Mouse (Mus musculus) embryonic facial prominence, embryonic 12.5 days (tissue): ENCODE measurements around the gene 2210016F16Rik. TPM values are rescaled to one million over a fixed set of nuclear protein-coding genes. Genes with fewer than 3 reads are reported as not detected.
A peak's percentile ranks its signal among the peaks of the same experiment; 100 is the strongest.
"Not testable (repeated sequence)": the region's sequence is repeated elsewhere in the genome, so short reads cannot be mapped to it uniquely, and the experiment has no call there.

ENCODE experiments used
- ATAC-seq: fragments of 200-750 bp; cut with Nextera tagmentation; 2 replicates; pipeline ENCODE4 v1.8.0; 2017; ENCODE audit not compliant: insufficient number of reproducible peaks, insufficient read depth, low FRiP score, low TSS enrichment
- H3K27ac ChIP-seq: fragments of 300-500 bp; sonication (generic); 2 replicates; pipeline ENCODE4 v1.5.1; 2016; ENCODE audit warnings: mild to moderate bottlenecking
- H3K27me3 ChIP-seq: fragments of 300-500 bp; sonication (generic); 2 replicates; pipeline ENCODE4 v1.6.1; 2016; ENCODE audit warnings: mild to moderate bottlenecking, moderate library complexity
- H3K36me3 ChIP-seq: fragments of 300-500 bp; sonication (generic); 2 replicates; pipeline ENCODE4 v1.6.1; 2016; ENCODE audit warnings: mild to moderate bottlenecking
- H3K4me1 ChIP-seq: fragments of 300-500 bp; sonication (generic); 2 replicates; pipeline ENCODE4 v1.6.1; 2016
- H3K4me2 ChIP-seq: fragments of 300-500 bp; sonication (generic); replicated peaks from 2 replicates; pipeline ENCODE4 v1.6.1; 2016; ENCODE audit warnings: mild to moderate bottlenecking, moderate library complexity
- H3K4me3 ChIP-seq: fragments of 300-500 bp; sonication (generic); 2 replicates; pipeline ENCODE4 v1.5.1; 2016; ENCODE audit warnings: mild to moderate bottlenecking
- H3K9ac ChIP-seq: fragments of 300-500 bp; sonication (generic); 2 replicates; pipeline ENCODE4 v1.6.1; 2016; ENCODE audit warnings: mild to moderate bottlenecking, moderate library complexity
- H3K9me3 ChIP-seq: fragments of 300-500 bp; sonication (generic); 2 replicates; pipeline ENCODE4 v1.6.1; 2016; ENCODE audit warnings: mild to moderate bottlenecking, moderate library complexity
- WGBS: fragments of 180-500 bp; shearing (Covaris S2); methylation state at CpG from one replicate; pipeline ENCODE4 v1.1.7; 2016; 5-methylcytosine and 5-hydroxymethylcytosine counted together
- polyA plus RNA-seq: library from polyadenylated mRNA; unstranded; fragments of >200 nt; fragmentation: Nextera tagmentation; extraction: Ambion mirVana; gene quantifications from 2 replicates; pipeline ENCODE4 v1.2.1, GENCODE M21; 2016

The 2210016F16Rik gene
- polyA plus RNA-seq: 23.7 and 24.3 TPM in 2 replicates

DNA sequence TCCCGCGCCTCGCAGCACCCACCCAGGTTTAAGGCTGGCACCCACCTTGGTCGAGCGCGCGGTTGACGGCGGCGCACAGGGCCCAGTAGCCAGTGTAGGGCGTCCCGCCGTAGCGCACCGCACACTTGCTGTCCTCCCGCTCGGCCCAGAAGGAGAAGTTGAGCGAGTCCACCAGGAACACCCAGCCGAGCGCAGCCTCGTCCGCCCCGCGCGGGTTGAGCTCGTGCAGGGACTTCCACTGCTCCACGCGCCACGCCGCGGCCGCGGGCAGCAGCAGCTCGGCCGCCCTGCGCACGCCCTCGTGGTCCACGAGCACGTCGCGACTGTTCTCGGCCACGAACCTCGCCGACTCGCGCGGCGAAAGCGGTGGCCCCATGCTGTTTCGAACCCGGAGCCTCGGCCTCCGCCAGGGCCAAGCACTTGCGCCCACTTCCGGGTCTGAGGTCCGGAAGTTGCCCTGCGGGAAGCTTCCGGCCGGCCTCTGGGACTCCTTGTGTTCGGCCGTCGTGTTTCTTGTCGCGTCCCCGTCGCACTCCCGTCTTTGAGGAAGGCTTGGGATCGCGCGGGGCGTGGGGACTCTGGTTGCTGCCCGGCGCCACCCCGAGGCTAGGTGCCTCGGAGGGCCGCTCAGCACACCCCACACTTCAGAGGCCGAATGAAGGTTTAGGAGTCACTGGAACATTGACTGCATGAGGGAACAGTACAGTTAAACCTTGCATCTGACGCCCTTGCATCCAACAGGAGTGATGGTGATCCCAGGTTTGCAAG, at the start of gene 2210016F16Rik:
2210016F16Rik (minus strand) TSS at position 447 of the 768 bp plus-strand sequence.
- Histone ChIP-seq H3K27ac (peak within 1 kb of the TSS; percentile 24; the same call in 1 of the 2 replicates), H3K36me3 (peaks cover 24% of the 10 kb centered on the region), H3K9ac (peak within 1 kb of the TSS; percentile 73), H3K4me1 (0 out of 2 replicates have a peak, but pooled peaks cover 10% of the 10 kb centered on the region), H3K9me3 (peaks cover 15% of the 10 kb centered on the region), H3K4me3 (peak within 1 kb of the TSS; percentile 62), H3K4me2 (peak within 1 kb of the TSS; percentile 78), H3K27me3 (no peaks in the 10 kb centered on the region)
- 3% methylated on average over 80 of the region's 80 CpGs for WGBS
- peak; percentile 76 for ATAC-seq

DNA sequence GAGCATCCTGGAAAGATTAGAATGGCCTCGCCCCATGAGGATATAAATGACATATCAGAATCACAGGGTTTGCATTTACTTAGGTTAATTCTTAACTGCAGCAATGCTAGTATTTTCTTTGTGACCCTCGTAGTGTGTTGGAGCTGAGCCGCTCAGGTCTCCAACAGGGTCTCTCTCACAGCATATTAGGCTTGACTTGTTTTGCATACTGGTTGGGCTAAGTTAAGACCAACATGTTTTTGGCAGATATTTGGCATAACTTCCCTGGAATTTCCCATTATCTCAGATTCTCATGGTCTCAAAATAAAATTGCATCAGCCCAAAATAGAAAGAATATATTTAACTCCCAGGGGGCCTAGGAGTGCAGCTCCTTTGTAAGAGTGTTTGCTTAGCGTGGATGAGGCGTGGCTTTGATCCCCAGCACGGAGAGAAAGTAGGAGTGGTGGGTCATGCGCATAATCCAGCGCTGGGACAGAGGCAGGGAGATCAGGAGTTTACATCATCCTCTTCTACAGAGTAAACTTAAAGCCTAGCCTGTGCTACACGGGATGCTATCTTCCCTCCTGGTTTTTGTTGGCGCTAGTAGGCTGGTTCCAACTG, 38.1 kb upstream of the 2210016F16Rik start:
- WGBS: 72% methylated on average over 10 of the region's 10 CpGs
- Histone ChIP-seq H3K9me3 (no peaks in the 10 kb centered on the region), H3K4me3 (no peak overlapping the region), H3K4me1 (no peaks in the 10 kb centered on the region), H3K27me3 (no peaks in the 10 kb centered on the region), H3K36me3 (no peaks in the 10 kb centered on the region), H3K9ac (no peak overlapping the region), H3K27ac (no peak overlapping the region), H3K4me2 (no peak overlapping the region)
- ATAC-seq: no peak

GRCm38 (mm10) chr13:58422242-58422641, 37.2 kb upstream of the 2210016F16Rik start:
- H3K4me2 ChIP-seq: no peak overlapping the region
- H3K27me3 ChIP-seq: no peaks in the 10 kb centered on the region
- no peaks in the 10 kb centered on the region for H3K36me3 ChIP-seq
- no peak overlapping the region for H3K27ac ChIP-seq
- no peak overlapping the region for H3K9ac ChIP-seq
- no peak overlapping the region for H3K4me3 ChIP-seq
- H3K4me1 ChIP-seq: no peaks in the 10 kb centered on the region
- ATAC-seq: no peak
- no peaks in the 10 kb centered on the region for H3K9me3 ChIP-seq
- 81% methylated on average over 4 of the region's 4 CpGs for whole genome bisulfite sequencing

DNA sequence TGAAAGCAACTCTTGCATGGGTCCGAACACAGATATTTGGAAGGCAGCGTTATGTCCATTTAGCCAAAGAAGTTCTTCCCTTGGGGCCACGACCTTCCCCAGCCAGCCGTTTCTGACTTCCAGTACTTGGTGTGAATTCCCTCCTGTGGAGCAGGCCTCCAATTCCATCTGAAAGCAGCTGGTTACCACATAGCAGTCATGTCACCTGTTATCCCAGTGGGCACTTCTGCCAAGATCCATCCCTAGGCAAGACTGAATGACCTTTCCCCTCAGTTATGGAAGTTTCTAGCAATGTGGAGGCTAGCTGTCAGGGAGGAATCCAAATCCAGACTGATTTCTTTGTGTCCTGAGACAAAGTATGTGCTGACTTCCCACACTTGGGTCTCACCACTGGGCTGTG, 36.0 kb upstream of the 2210016F16Rik start:
- Histone ChIP-seq H3K27ac (no peak overlapping the region), H3K4me1 (no peaks in the 10 kb centered on the region), H3K9ac (no peak overlapping the region), H3K4me3 (no peak overlapping the region), H3K27me3 (no peaks in the 10 kb centered on the region), H3K36me3 (no peaks in the 10 kb centered on the region), H3K4me2 (no peak overlapping the region), H3K9me3 (no peaks in the 10 kb centered on the region)
- no peak for ATAC-seq
- WGBS: 80% methylated on average over 4 of the region's 4 CpGs

GRCm38 (mm10) chr13:58419266-58419665, 34.2 kb upstream of the 2210016F16Rik start:
- Histone ChIP-seq H3K9ac (no peak overlapping the region), H3K9me3 (no peaks in the 10 kb centered on the region), H3K27ac (no peak overlapping the region), H3K4me3 (no peak overlapping the region), H3K4me1 (no peaks in the 10 kb centered on the region), H3K4me2 (no peak overlapping the region), H3K36me3 (no peaks in the 10 kb centered on the region), H3K27me3 (no peaks in the 10 kb centered on the region)
- 97% methylated on average over 1 of the region's 1 CpGs for WGBS
- no peak for ATAC-seq

DNA sequence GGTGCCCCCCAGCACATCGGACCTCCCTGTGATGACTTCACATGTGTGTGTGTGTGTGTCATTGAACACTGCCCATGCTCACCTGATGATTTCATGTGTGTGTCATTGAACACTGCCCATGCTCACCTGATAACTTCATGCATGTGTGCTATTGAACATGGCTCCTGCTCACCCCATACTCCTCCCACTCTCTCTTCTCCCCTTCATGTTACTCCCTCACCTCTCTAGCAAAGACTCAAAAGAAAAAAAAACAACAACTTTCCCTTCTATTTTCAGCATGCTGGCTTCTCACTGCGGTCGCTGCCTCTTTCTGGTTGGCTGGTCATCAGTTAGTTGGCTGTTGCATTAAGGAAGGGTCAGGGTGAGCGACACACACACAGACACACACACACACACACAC, 33.6 kb upstream of the 2210016F16Rik start:
- 88% methylated on average over 4 of the region's 4 CpGs for WGBS

GRCm38 (mm10) chr13:58415838-58416237, 30.8 kb upstream of the 2210016F16Rik start:
- 80% methylated on average over 5 of the region's 5 CpGs for WGBS
- Histone ChIP-seq H3K27me3 (no peaks in the 10 kb centered on the region), H3K4me3 (no peak overlapping the region), H3K9me3 (0 out of 2 replicates have a peak, but pooled peaks cover 5% of the 10 kb centered on the region), H3K27ac (no peak overlapping the region), H3K36me3 (peaks cover 15% of the 10 kb centered on the region), H3K4me2 (no peak overlapping the region), H3K4me1 (no peaks in the 10 kb centered on the region), H3K9ac (no peak overlapping the region)
- ATAC-seq: no peak

More for the DNA sequence above, 33.6 kb upstream of the 2210016F16Rik start:
- no peak overlapping the region for H3K4me3 ChIP-seq
- no peaks in the 10 kb centered on the region for H3K27me3 ChIP-seq
- ATAC-seq: no peak
- no peaks in the 10 kb centered on the region for H3K9me3 ChIP-seq
- no peaks in the 10 kb centered on the region for H3K36me3 ChIP-seq
- H3K4me1 ChIP-seq: no peaks in the 10 kb centered on the region
- H3K4me2 ChIP-seq: no peak overlapping the region
- no peak overlapping the region for H3K9ac ChIP-seq
- no peak overlapping the region for H3K27ac ChIP-seq

- Histone ChIP-seq H3K4me2 (no peak overlapping the region), H3K36me3 (peaks cover 20% of the 10 kb centered on the region), H3K4me3 (no peak overlapping the region), H3K9ac (no peak overlapping the region), H3K9me3 (0 out of 2 replicates have a peak, but pooled peaks cover 5% of the 10 kb centered on the region), H3K27me3 (no peaks in the 10 kb centered on the region), H3K4me1 (no peaks in the 10 kb centered on the region), H3K27ac (no peak overlapping the region)
- ATAC-seq: no peak
- WGBS: 77% methylated on average over 6 of the region's 6 CpGs
These were observed 30.3 kb upstream of the 2210016F16Rik start for GRCm38 (mm10) chr13:58415374-58415773.

- no peak overlapping the region for H3K27ac ChIP-seq
- H3K9ac ChIP-seq: no peak overlapping the region
- H3K27me3 ChIP-seq: no peaks in the 10 kb centered on the region
- WGBS: 90% methylated on average over 4 of the region's 4 CpGs
- peaks cover 24% of the 10 kb centered on the region for H3K36me3 ChIP-seq
- no peak overlapping the region for H3K4me2 ChIP-seq
- no peaks in the 10 kb centered on the region for H3K4me1 ChIP-seq
- H3K4me3 ChIP-seq: no peak overlapping the region
- ATAC-seq: no peak
- H3K9me3 ChIP-seq: 0 out of 2 replicates have a peak, but pooled peaks cover 5% of the 10 kb centered on the region
These were observed 26.0 kb upstream of the 2210016F16Rik start for GRCm38 (mm10) chr13:58411073-58411472.

DNA sequence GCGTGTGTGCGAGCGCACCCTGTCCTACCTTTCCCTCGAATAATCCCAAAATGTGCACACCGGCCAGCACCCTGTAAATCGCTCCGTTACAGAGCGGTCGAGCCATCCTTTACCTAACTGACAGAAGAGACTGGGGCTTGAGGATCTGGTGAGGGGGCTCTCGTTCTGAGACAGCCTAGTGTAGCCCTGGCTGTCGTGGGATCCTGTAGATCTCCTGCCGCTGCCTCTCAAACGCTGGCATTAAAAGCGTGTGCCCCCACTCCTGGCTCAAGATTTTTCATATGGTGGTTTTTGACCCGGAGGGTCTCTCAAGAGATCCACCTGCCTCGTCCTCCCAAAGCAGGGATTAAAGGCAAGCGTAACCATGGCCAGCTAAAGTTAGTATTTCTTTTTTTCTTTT, 18.2 kb upstream of the 2210016F16Rik start, which contains the start of gene Hnrnpk:
Hnrnpk (minus strand) TSS at position 101 of the 400 bp plus-strand sequence.
- not testable (repeated sequence) for H3K9me3 ChIP-seq, ATAC-seq, H3K4me1 ChIP-seq, H3K36me3 ChIP-seq, H3K27me3 ChIP-seq
- peak within 1 kb of the TSS; percentile 52 for H3K4me2 ChIP-seq
- WGBS: 9% methylated on average over 17 of the region's 17 CpGs
- H3K27ac ChIP-seq: peak within 1 kb of the TSS; percentile 99
- H3K9ac ChIP-seq: peak within 1 kb of the TSS; percentile 100
- H3K4me3 ChIP-seq: peak within 1 kb of the TSS; percentile 96

GRCm38 (mm10) chr13:58402744-58403110, 17.7 kb upstream of the 2210016F16Rik start:
- H3K4me2 ChIP-seq: peak overlapping the region; percentile 52
- no peaks in the 10 kb centered on the region for H3K9me3 ChIP-seq
- peak overlapping the region; percentile 100 for H3K9ac ChIP-seq
- ATAC-seq: peak; percentile 58
- H3K27ac ChIP-seq: peak overlapping the region; percentile 99
- no peaks in the 10 kb centered on the region for H3K27me3 ChIP-seq
- WGBS: 0% methylated on average over 31 of the region's 48 CpGs
- no peaks in the 10 kb centered on the region for H3K4me1 ChIP-seq
- peak overlapping the region; percentile 96 for H3K4me3 ChIP-seq
- peaks cover 4% of the 10 kb centered on the region for H3K36me3 ChIP-seq
